Mouse (Mus musculus): ENCODE measurements at regions not wholly inside any gene's neighbourhood (a gene's known extent, or its start where the extent isn't known, plus 50 kb on each side); places are given as distances from the start of the nearest gene placed in this dataset.
"Not testable (repeated sequence)": the region's sequence is repeated elsewhere in the genome, so short reads cannot be mapped to it uniquely, and the experiment has no call there.

- not testable (repeated sequence) for H3K9me3 ChIP-seq (ENCODE audit: low read depth, low read length); ATAC-seq (ENCODE audit: insufficient read depth); H3K4me1 ChIP-seq (ENCODE audit: insufficient read depth); H3K4me2 ChIP-seq; H3K27me3 ChIP-seq (ENCODE audit: insufficient read depth, low read length); H3K36me3 ChIP-seq (ENCODE audit: insufficient read depth); H3K27ac ChIP-seq (ENCODE audit: low read depth); H3K9ac ChIP-seq; H3K4me3 ChIP-seq (ENCODE audit: low read depth, low read length)
- DNase-seq: peak; percentile 0
- WGBS: 30% methylated on average over 4 of the region's 4 CpGs
Measured at GRCm38 (mm10) chr12:21680026-21680425, 262.6 kb upstream of the Ywhaq start.

DNA sequence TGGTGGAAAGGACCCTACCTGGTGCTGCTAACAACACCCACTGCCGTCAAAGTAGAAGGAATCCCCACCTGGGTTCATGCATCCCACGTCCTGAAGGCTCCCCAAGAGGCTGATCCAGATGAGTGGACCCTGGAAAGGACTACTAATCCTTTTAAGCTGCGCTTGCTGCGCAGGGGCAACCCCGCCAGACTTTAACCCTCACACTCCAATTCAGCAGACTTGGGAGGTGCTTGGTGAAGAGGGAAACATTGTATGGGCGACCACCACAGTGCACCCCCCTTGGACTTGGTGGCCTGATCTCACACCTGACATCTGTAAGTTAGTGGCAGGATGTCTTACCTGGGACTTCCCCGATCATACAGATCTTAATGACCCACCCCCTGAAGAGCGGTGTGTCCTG is 231.9 kb upstream of the Ywhaq start:
- H3K9me3 ChIP-seq (ENCODE audit: low read depth, low read length); DNase-seq; H3K27ac ChIP-seq (ENCODE audit: low read depth); H3K4me3 ChIP-seq (ENCODE audit: low read depth, low read length); ATAC-seq (ENCODE audit: insufficient read depth); H3K4me1 ChIP-seq (ENCODE audit: insufficient read depth); H3K4me2 ChIP-seq; H3K9ac ChIP-seq; H3K36me3 ChIP-seq (ENCODE audit: insufficient read depth); H3K27me3 ChIP-seq (ENCODE audit: insufficient read depth, low read length): not testable (repeated sequence)
- 86% methylated on average over 8 of the region's 8 CpGs for WGBS

GRCm38 (mm10) chr12:21613781-21614180 is 196.3 kb upstream of the Ywhaq start:
- WGBS: 9% methylated on average over 2 of the region's 2 CpGs
- H3K36me3 ChIP-seq (ENCODE audit: insufficient read depth); H3K9me3 ChIP-seq (ENCODE audit: low read depth, low read length); H3K4me3 ChIP-seq (ENCODE audit: low read depth, low read length); H3K4me1 ChIP-seq (ENCODE audit: insufficient read depth); H3K27ac ChIP-seq (ENCODE audit: low read depth); H3K27me3 ChIP-seq (ENCODE audit: insufficient read depth, low read length); H3K9ac ChIP-seq; ATAC-seq (ENCODE audit: insufficient read depth); H3K4me2 ChIP-seq: not testable (repeated sequence)
- peak; percentile 92 for DNase-seq
- peak; percentile 85 for TF ChIP-seq CTCF (IDR thresholded peaks at IDR 0.05; ENCODE audit: low read depth)

- Histone ChIP-seq H3K4me1 (ENCODE audit: insufficient read depth) (no peaks in the 10 kb centered on the region), H3K4me3 (ENCODE audit: low read depth, low read length) (no peak overlapping the region), H3K27me3 (ENCODE audit: insufficient read depth, low read length) (no peaks in the 10 kb centered on the region), H3K27ac (ENCODE audit: low read depth) (no peak overlapping the region), H3K9ac (no peak overlapping the region), H3K9me3 (ENCODE audit: low read depth, low read length) (no peaks in the 10 kb centered on the region), H3K36me3 (ENCODE audit: insufficient read depth) (no peaks in the 10 kb centered on the region), H3K4me2 (no peak overlapping the region)
- WGBS: 67% methylated on average over 7 of the region's 7 CpGs
- no peak for ATAC-seq (ENCODE audit: insufficient read depth)
- DNase-seq: no peak
- TF ChIP-seq CTCF (IDR thresholded peaks at IDR 0.05; ENCODE audit: low read depth): no peak
Measured at GRCm38 (mm10) chr12:21568415-21569040, 151.1 kb upstream of the Ywhaq start.

- H3K36me3 ChIP-seq (ENCODE audit: insufficient read depth); H3K4me1 ChIP-seq (ENCODE audit: insufficient read depth); H3K4me3 ChIP-seq (ENCODE audit: low read depth, low read length); H3K4me2 ChIP-seq; DNase-seq; H3K27ac ChIP-seq (ENCODE audit: low read depth); H3K9me3 ChIP-seq (ENCODE audit: low read depth, low read length); H3K9ac ChIP-seq; H3K27me3 ChIP-seq (ENCODE audit: insufficient read depth, low read length): not testable (repeated sequence)
- peak; percentile 17; the same call in 1 of the 2 replicates for ATAC-seq (ENCODE audit: insufficient read depth)
- 47% methylated on average over 2 of the region's 2 CpGs for WGBS
Measured at GRCm38 (mm10) chr12:21543962-21544361, 126.5 kb upstream of the Ywhaq start.

DNA sequence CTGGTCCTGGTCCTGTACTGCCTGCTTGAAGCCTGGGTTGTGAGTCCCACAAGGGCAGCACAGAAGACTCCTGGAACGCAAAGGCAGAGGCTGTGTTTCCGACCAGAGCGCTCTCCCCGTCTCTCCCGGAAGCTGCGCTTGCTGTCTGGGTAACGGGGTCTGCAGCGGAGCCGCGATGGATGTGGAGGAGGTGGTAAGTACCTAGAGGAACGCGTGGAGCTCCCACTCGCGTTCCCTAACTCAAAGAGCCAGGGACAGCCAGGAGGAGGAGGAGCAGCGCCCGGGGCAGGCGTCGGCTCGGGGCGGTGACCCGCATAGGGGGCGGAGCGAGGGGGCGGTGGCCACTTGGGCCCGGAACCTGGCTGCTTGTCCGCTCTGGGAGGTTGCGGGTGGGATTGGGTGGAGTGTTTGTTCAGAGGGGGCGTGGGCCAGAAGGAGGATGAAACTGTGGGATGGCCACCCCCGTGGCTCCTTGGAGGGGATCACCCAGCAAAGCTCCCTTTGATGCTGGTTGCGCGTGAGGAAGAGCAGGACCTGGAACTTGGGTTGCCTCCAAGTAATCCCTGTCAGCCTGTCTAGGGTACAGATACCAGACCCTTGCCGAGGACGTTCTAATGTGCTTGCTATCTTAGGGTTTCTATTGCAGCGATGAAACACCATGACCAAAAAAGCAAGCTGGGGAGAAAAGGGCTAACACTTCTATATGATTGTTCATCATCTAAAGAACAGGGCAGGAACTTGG is 125.9 kb upstream of the Ywhaq start:
- Histone ChIP-seq H3K4me2 (peak overlapping the region; percentile 62), H3K9ac (peak overlapping the region; percentile 65), H3K4me3 (ENCODE audit: low read depth, low read length) (peak overlapping the region; percentile 53)
- not testable (repeated sequence) for H3K36me3 ChIP-seq (ENCODE audit: insufficient read depth); H3K4me1 ChIP-seq (ENCODE audit: insufficient read depth); H3K9me3 ChIP-seq (ENCODE audit: low read depth, low read length); H3K27me3 ChIP-seq (ENCODE audit: insufficient read depth, low read length); H3K27ac ChIP-seq (ENCODE audit: low read depth)
- DNase-seq (peak; percentile 66), ATAC-seq (ENCODE audit: insufficient read depth) (peak; percentile 90)
- 3% methylated on average over 34 of the region's 34 CpGs for WGBS

DNA sequence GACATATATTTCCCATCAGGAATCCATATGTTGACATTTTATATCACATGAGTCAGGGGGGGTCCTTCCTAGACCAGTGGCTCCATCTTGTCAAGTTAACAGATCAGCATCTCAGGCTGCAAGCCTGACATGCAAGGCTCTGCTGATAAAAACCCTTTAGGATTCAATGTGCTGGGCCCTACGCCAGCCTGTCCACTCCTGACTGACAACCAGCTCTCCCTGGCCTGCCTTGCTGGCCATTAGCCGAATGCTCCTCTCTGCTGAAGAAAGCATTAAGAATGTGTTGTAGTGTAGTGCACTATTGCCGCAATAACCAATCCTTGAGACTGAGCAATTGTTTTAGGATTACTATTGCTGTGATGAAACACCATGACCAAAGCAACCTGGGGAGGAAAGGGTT is 114.3 kb upstream of the Ywhaq start:
- Histone ChIP-seq H3K36me3 (ENCODE audit: insufficient read depth) (no peaks in the 10 kb centered on the region), H3K9ac (no peak overlapping the region), H3K27ac (ENCODE audit: low read depth) (no peak overlapping the region), H3K9me3 (ENCODE audit: low read depth, low read length) (no peaks in the 10 kb centered on the region), H3K4me3 (ENCODE audit: low read depth, low read length) (no peak overlapping the region), H3K4me2 (no peak overlapping the region), H3K27me3 (ENCODE audit: insufficient read depth, low read length) (no peaks in the 10 kb centered on the region), H3K4me1 (ENCODE audit: insufficient read depth) (no peaks in the 10 kb centered on the region)
- no peak for TF ChIP-seq CTCF (IDR thresholded peaks at IDR 0.05; ENCODE audit: low read depth)
- ATAC-seq (ENCODE audit: insufficient read depth) (no peak), DNase-seq (no peak)
- WGBS: 87% methylated on average over 3 of the region's 3 CpGs

GRCm38 (mm10) chr12:21529367-21529766 is 111.9 kb upstream of the Ywhaq start:
- not testable (repeated sequence) for H3K9me3 ChIP-seq (ENCODE audit: low read depth, low read length); H3K27me3 ChIP-seq (ENCODE audit: insufficient read depth, low read length); H3K4me2 ChIP-seq; H3K36me3 ChIP-seq (ENCODE audit: insufficient read depth); H3K27ac ChIP-seq (ENCODE audit: low read depth); H3K4me1 ChIP-seq (ENCODE audit: insufficient read depth); H3K9ac ChIP-seq; DNase-seq; ATAC-seq (ENCODE audit: insufficient read depth); H3K4me3 ChIP-seq (ENCODE audit: low read depth, low read length)
- 74% methylated on average over 3 of the region's 3 CpGs for WGBS

- H3K27me3 ChIP-seq (ENCODE audit: insufficient read depth, low read length); H3K4me1 ChIP-seq (ENCODE audit: insufficient read depth); H3K36me3 ChIP-seq (ENCODE audit: insufficient read depth); H3K9me3 ChIP-seq (ENCODE audit: low read depth, low read length); ATAC-seq (ENCODE audit: insufficient read depth); DNase-seq; H3K4me2 ChIP-seq; H3K27ac ChIP-seq (ENCODE audit: low read depth); H3K4me3 ChIP-seq (ENCODE audit: low read depth, low read length); H3K9ac ChIP-seq: not testable (repeated sequence)
- whole genome bisulfite sequencing: 80% methylated on average over 8 of the region's 8 CpGs
Measured at GRCm38 (mm10) chr12:21527336-21527735, 109.9 kb upstream of the Ywhaq start.

- H3K4me1 ChIP-seq (ENCODE audit: insufficient read depth); H3K4me3 ChIP-seq (ENCODE audit: low read depth, low read length); H3K27ac ChIP-seq (ENCODE audit: low read depth); H3K9me3 ChIP-seq (ENCODE audit: low read depth, low read length); DNase-seq; H3K27me3 ChIP-seq (ENCODE audit: insufficient read depth, low read length); H3K9ac ChIP-seq; H3K4me2 ChIP-seq; ATAC-seq (ENCODE audit: insufficient read depth); H3K36me3 ChIP-seq (ENCODE audit: insufficient read depth): not testable (repeated sequence)
- 75% methylated on average over 2 of the region's 2 CpGs for WGBS
Measured at GRCm38 (mm10) chr12:21526906-21527305, 109.5 kb upstream of the Ywhaq start.

Measured in lung, embryonic 14.5 days (tissue).